Mouse (Mus musculus): ENCODE results near the gene Mmp13.

- TF ChIP-seq CHD2 (IDR thresholded peaks at IDR 0.05; ENCODE audit: low read depth, low read length) (no peak), MAFK (IDR thresholded peaks at IDR 0.05; ENCODE audit: insufficient read depth, low read depth, low read length) (no peak), HCFC1 (IDR thresholded peaks at IDR 0.05; ENCODE audit: borderline replicate concordance, insufficient read depth, low read length) (no peak), ZNF384 (IDR thresholded peaks at IDR 0.05; ENCODE audit: low read depth, low read length) (no peak), ZC3H11A (IDR thresholded peaks at IDR 0.05; ENCODE audit: borderline replicate concordance, low read depth, low read length) (no peak)
These were observed 17.6 kb downstream of the Mmp13 start for GRCm38 (mm10) chr9:7289901-7290300.
